Mouse (Mus musculus) liver, embryonic 11.5 days (tissue): ENCODE data around the gene Pnkp. TPM values are rescaled to one million over a fixed set of nuclear protein-coding genes. Genes with fewer than 3 reads are reported as not detected.
A peak's percentile ranks its signal among the peaks of the same experiment; 100 is the strongest.

Experiments used
- ATAC-seq: fragments of 200-750 bp; cut with Nextera tagmentation; replicated peaks from 2 replicates; pipeline ENCODE4 v1.8.0; 2017; ENCODE audit warnings: moderate number of reproducible peaks, mild to moderate bottlenecking, moderate TSS enrichment, moderate library complexity; ENCODE audit not compliant: low FRiP score
- DNase-seq: peaks from one replicate; pipeline ENCODE4 v3.0.0-alpha.2; 2017; ENCODE audit warnings: low spot score
- H3K27ac ChIP-seq: fragments of 300-500 bp; sonication (generic); 2 replicates; pipeline ENCODE4 v1.5.1; 2014; ENCODE audit warnings: mild to moderate bottlenecking, low read depth, low read length, control low read depth
- H3K27me3 ChIP-seq: fragments of 300-500 bp; sonication (generic); replicated peaks from 2 replicates; pipeline ENCODE4 v1.6.1; 2014; ENCODE audit warnings: low read length, mixed read lengths; ENCODE audit not compliant: control insufficient read depth, insufficient read depth
- H3K36me3 ChIP-seq: fragments of 300-500 bp; sonication (generic); 2 replicates; pipeline ENCODE4 v1.6.1; 2014; ENCODE audit warnings: mild to moderate bottlenecking, low read length, moderate library complexity, mixed read lengths; ENCODE audit not compliant: control insufficient read depth, insufficient read depth
- H3K4me1 ChIP-seq: fragments of 300-500 bp; sonication (generic); replicated peaks from 2 replicates; pipeline ENCODE4 v1.6.1; 2014; ENCODE audit warnings: low read length, mixed read lengths; ENCODE audit not compliant: control insufficient read depth, insufficient read depth
- H3K4me2 ChIP-seq: fragments of 300-500 bp; sonication (generic); 2 replicates; pipeline ENCODE4 v1.6.1; 2014; ENCODE audit warnings: mild to moderate bottlenecking, control low read depth, moderate library complexity
- H3K4me3 ChIP-seq: fragments of 300-500 bp; sonication (generic); 2 replicates; pipeline ENCODE4 v1.5.1; 2014; ENCODE audit warnings: low read depth, low read length, control low read depth
- H3K9ac ChIP-seq: fragments of 300-500 bp; sonication (generic); 2 replicates; pipeline ENCODE4 v1.6.1; 2014; ENCODE audit warnings: low read depth, low read length, control low read depth
- H3K9me3 ChIP-seq: fragments of 300-500 bp; sonication (generic); 2 replicates; pipeline ENCODE4 v1.6.1; 2016; ENCODE audit warnings: low read length, inconsistent platforms, mixed read lengths; ENCODE audit not compliant: control insufficient read depth
- WGBS: fragments of 180-500 bp; shearing (Covaris S2); extraction: QIAGEN DNeasy Blood & Tissue Kit; methylation state at CpG from one replicate; pipeline ENCODE4 v1.1.7; 2014; 5-methylcytosine and 5-hydroxymethylcytosine counted together
- polyA plus RNA-seq: library from polyadenylated mRNA; unstranded; fragments of >200 nt; fragmentation: Nextera tagmentation; extraction: Ambion mirVana; gene quantifications from 2 replicates; pipeline ENCODE4 v1.2.1, GENCODE M21; 2014

Pnkp gene
- polyA plus RNA-seq, 1 experiment from 2014 or later, result 32.5 TPM

GRCm38 (mm10) chr7:44852259-44853027, 4.5 kb upstream of the Pnkp start:
- ATAC-seq (no peak), DNase-seq (no peak)
- Histone ChIP-seq H3K36me3 (peaks cover 8% of the 10 kb centered on the region; the same call in 1 of the 2 replicates), H3K27me3 (no peaks in the 10 kb centered on the region), H3K9ac (peak overlapping the region; percentile 38; the same call in 1 of the 2 replicates), H3K4me3 (no peak overlapping the region; the same call in 1 of the 2 replicates), H3K27ac (peak overlapping the region; percentile 45), H3K4me1 (peaks cover 45% of the 10 kb centered on the region), H3K9me3 (no peaks in the 10 kb centered on the region), H3K4me2 (peak overlapping the region; percentile 93)
- 87% methylated on average over 36 of the region's 36 CpGs for WGBS

GRCm38 (mm10) chr7:44853065-44853464, 3.9 kb upstream of the Pnkp start:
- no peak overlapping the region for H3K4me3 ChIP-seq
- no peak for DNase-seq
- no peaks in the 10 kb centered on the region for H3K9me3 ChIP-seq
- H3K27ac ChIP-seq, result no peak overlapping the region
- H3K9ac ChIP-seq, result no peak overlapping the region; the same call in 1 of the 2 replicates
- H3K27me3 ChIP-seq, result no peaks in the 10 kb centered on the region
- WGBS, result 87% methylated on average over 2 of the region's 2 CpGs
- H3K4me2 ChIP-seq, result peak overlapping the region; percentile 93
- H3K4me1 ChIP-seq, result peaks cover 47% of the 10 kb centered on the region
- peaks cover 8% of the 10 kb centered on the region; the same call in 1 of the 2 replicates for H3K36me3 ChIP-seq
- no peak for ATAC-seq

- H3K36me3 ChIP-seq, result peaks cover 8% of the 10 kb centered on the region; the same call in 1 of the 2 replicates
- ATAC-seq (no peak), DNase-seq (no peak)
- no peaks in the 10 kb centered on the region for H3K9me3 ChIP-seq
- H3K4me1 ChIP-seq, result peaks cover 52% of the 10 kb centered on the region
- WGBS, result 28% methylated on average over 26 of the region's 26 CpGs
- no peaks in the 10 kb centered on the region for H3K27me3 ChIP-seq
- H3K9ac ChIP-seq, result peak overlapping the region; percentile 84
- peak overlapping the region; percentile 93 for H3K4me2 ChIP-seq
- H3K27ac ChIP-seq, result peak overlapping the region; percentile 97
- peak overlapping the region; percentile 62 for H3K4me3 ChIP-seq
Measured at GRCm38 (mm10) chr7:44853596-44854355, 3.2 kb upstream of the Pnkp start.

- Histone ChIP-seq H3K4me3 (peak overlapping the region; percentile 62), H3K27ac (peak overlapping the region; percentile 97), H3K4me1 (peaks cover 52% of the 10 kb centered on the region), H3K27me3 (no peaks in the 10 kb centered on the region), H3K4me2 (peak overlapping the region; percentile 93), H3K36me3 (peaks cover 8% of the 10 kb centered on the region; the same call in 1 of the 2 replicates), H3K9ac (peak overlapping the region; percentile 84), H3K9me3 (no peaks in the 10 kb centered on the region)
- DNase-seq (peak; percentile 86), ATAC-seq (peak; percentile 70)
- 1% methylated on average over 45 of the region's 45 CpGs for WGBS
Measured at GRCm38 (mm10) chr7:44854356-44855031, 2.4 kb upstream of the Pnkp start.

GRCm38 (mm10) chr7:44855036-44855435, 1.9 kb upstream of the Pnkp start:
- WGBS, result 40% methylated on average over 10 of the region's 10 CpGs

GRCm38 (mm10) chr7:44856265-44856916, 548 bp upstream of the Pnkp start:
- H3K9me3 ChIP-seq, result no peaks in the 10 kb centered on the region
- peak overlapping the region; percentile 91 for H3K4me3 ChIP-seq
- peaks cover 51% of the 10 kb centered on the region for H3K4me1 ChIP-seq
- ATAC-seq (no peak), DNase-seq (no peak)
- H3K27ac ChIP-seq, result peak overlapping the region; percentile 97
- no peaks in the 10 kb centered on the region for H3K27me3 ChIP-seq
- peak overlapping the region; percentile 83 for H3K9ac ChIP-seq
- peaks cover 9% of the 10 kb centered on the region; the same call in 1 of the 2 replicates for H3K36me3 ChIP-seq
- peak overlapping the region; percentile 93 for H3K4me2 ChIP-seq
- whole genome bisulfite sequencing, result 34% methylated on average over 9 of the region's 9 CpGs

More at GRCm38 (mm10) chr7:44855036-44855435, 1.9 kb upstream of the Pnkp start:
- H3K4me3 ChIP-seq, result peak overlapping the region; percentile 62
- peak overlapping the region; percentile 84 for H3K9ac ChIP-seq
- no peaks in the 10 kb centered on the region for H3K27me3 ChIP-seq
- H3K4me2 ChIP-seq, result peak overlapping the region; percentile 93
- H3K36me3 ChIP-seq, result peaks cover 8% of the 10 kb centered on the region; the same call in 1 of the 2 replicates
- H3K27ac ChIP-seq, result peak overlapping the region; percentile 97
- no peak for DNase-seq
- ATAC-seq, result no peak
- peaks cover 52% of the 10 kb centered on the region for H3K4me1 ChIP-seq
- H3K9me3 ChIP-seq, result no peaks in the 10 kb centered on the region

- Histone ChIP-seq H3K27ac (peak overlapping the region; percentile 97), H3K4me3 (peak overlapping the region; percentile 91), H3K9me3 (no peaks in the 10 kb centered on the region), H3K4me1 (peaks cover 44% of the 10 kb centered on the region), H3K27me3 (no peaks in the 10 kb centered on the region), H3K36me3 (peaks cover 15% of the 10 kb centered on the region), H3K4me2 (peak overlapping the region; percentile 93), H3K9ac (peak overlapping the region; percentile 83)
- ATAC-seq (no peak; the same call in 1 of the 2 replicates), DNase-seq (no peak)
- 26% methylated on average over 8 of the region's 8 CpGs for WGBS
Measured at GRCm38 (mm10) chr7:44857905-44858304, 966 bp downstream of the Pnkp start.

GRCm38 (mm10) chr7:44859896-44860295, 3.0 kb downstream of the Pnkp start:
- peaks cover 35% of the 10 kb centered on the region for H3K36me3 ChIP-seq

More at GRCm38 (mm10) chr7:44859896-44860295, 3.0 kb downstream of the Pnkp start:
- WGBS, result 90% methylated on average over 11 of the region's 11 CpGs
- no peak for DNase-seq
- Histone ChIP-seq H3K27ac (no peak overlapping the region), H3K27me3 (no peaks in the 10 kb centered on the region), H3K4me3 (no peak overlapping the region), H3K9ac (no peak overlapping the region), H3K9me3 (no peaks in the 10 kb centered on the region), H3K4me2 (no peak overlapping the region), H3K4me1 (peaks cover 35% of the 10 kb centered on the region)
- no peak for ATAC-seq
